Mouse (Mus musculus) frontal cortex, postnatal 10 days (tissue): ENCODE measurements around the gene Uckl1.

Experiments
- DNase-seq, 2 experiments: peaks; one replicate each; pipeline ENCODE4 v3.0.0; 2022; ENCODE audit warnings: low spot score in 2 of 2, mixed read lengths in 1 of 2

The Uckl1 gene

DNA sequence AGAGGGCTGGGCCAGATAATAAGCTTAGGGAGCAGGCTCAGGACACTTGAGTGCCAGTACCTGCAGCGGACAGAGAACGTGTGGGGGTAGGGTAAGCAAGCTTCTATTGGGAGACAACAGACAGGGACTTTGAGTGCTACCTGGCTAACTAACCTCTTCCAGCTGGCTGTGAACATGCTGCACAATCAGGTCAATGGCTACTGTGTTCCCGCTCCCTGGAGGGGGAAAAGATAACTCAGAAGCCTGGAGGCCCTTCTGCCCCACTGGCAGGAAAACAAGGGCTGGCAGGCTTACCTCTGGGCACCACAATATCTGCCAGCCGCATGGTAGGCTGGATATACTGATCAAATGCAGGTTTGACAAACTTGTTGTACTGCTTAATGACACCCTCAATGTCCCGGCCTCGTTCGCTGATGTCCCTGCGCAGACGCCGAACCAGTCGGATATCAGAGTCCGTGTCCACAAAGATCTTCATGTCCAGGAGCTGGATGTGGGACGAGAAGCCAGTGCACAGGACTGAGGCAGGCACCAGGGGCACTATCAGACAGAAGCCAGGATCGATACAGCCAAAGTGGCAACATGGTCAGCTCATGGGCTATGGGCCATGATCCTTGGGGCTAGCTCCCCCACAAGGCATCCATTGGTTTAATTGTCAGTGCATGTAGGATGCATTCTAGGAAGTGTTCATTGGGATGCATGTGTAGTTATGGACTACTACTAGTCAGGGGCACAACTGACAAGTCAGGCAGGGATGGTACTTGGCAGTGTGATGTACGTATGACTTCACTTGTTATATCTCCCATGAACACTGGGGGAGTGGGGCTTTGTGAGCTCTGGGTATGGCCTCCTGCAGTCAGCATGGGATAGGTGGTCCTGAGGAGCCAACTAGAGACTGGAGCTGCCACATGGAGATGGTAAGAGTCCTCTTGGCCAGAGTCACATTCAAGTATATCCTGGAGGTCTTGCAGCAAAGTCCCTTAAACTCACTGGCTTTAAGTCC, 11.5 kb downstream of the Uckl1 start:
- DNase-seq, result no peak

DNA sequence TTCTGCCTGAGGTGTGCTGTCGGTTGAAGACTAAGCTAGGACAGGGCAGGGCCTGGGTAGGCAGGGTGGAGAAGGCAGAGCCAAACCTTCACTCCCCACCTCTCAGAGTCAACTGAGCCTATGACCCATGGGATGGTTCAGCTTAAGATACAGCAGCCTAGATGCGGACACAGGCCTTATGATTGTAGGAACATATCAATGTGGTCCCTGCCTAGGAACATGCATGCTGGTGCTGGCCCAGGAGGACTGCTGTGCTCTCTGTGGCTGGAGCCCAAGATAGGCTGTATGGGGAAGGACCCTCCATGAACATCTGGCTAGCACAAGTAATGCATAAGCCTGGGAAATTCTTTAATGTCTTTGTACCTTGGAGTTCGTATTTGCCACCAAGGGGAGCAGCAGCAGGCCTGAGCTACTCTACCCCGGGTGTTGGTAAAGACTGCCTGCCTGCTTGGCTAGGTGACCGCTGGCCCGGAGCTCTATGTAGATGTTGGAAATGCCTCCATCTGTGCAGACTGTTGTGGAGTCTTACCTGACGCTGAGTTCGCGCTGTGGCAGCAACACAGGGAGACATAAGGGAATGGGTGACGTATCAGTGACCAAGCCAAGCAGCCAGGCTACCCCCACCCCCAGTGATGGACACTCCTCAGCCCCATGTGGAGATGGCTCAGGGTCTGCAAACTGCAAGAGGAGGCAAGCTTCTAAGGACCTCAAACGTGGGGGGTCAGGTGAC, 12.6 kb downstream of the Uckl1 start:
- peak in 1 of 2 experiments; percentile 5 for DNase-seq

DNA sequence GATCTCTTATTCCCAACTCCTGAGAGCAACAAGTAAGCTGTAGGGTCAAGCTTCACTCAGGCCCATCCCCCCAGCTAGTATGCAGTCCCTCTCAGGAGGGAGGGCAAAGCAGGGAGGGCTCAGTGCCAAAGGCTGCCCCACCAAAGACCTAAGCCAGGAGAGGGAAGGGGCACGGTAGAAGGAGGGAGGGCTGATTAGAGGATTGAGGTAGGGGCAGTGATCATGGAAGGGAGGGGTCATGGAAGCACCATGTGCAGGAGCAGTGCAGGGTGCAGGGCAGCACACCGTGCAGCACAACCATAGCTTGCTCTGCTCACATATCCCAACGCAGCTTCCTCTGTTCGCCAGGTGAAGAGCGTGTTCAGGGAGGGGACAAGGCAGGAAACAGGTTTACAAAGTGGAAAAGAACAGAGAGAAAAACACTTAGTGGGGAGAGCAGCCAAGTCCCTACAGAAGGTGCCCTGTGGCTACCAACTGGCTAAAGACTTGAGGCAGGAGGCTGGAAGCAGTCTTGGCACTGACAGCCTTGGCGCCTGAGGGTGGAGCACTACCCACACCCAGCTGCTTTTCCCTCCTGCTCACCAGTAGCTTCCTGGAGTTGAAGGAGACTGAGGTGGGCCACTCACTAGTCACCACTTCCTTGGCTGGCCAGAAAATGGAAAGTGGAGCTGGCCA, 13.6 kb downstream of the Uckl1 start:
- peak in 1 of 2 experiments; percentile 6 for DNase-seq

DNA sequence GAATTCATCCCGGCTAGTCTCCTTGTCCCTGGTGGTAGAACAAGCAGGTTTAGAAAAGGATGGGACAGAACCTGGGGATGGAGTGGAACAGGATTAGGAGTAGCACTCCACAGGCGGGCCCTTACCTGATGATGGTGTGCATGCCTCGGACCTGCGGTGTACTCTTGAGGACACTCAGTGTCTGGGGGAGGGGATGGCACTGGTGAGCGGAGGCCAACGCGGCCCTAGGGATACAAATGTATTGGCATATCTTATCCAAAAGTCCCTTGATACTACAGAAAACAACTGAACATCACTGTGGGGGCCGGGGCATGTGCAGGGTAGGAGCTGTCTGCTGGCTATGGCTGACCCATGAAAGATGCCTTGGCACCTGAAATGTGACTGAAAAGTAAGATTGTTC, 14.3 kb downstream of the Uckl1 start:
- DNase-seq, result no peak

DNA sequence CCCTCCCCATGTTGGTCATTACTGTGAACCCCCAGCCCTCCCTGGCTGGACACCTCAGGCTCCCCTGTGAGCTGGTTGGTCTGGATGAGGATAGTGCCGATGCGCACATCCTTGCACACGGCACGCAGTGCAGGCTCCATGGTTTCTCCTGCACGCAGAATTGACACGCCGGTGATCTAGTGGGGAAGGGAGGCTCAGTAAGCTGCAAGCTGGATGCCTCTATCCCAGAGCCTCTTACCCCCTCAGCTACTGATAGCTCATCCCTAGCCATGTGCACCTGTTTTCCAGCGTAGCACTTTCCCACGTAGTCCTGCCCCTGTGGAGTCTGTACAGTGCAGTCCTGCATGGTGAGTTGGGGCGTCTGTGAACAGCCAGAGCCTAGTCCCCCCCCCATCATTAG, 14.8 kb downstream of the Uckl1 start:
- no peak for DNase-seq

DNA sequence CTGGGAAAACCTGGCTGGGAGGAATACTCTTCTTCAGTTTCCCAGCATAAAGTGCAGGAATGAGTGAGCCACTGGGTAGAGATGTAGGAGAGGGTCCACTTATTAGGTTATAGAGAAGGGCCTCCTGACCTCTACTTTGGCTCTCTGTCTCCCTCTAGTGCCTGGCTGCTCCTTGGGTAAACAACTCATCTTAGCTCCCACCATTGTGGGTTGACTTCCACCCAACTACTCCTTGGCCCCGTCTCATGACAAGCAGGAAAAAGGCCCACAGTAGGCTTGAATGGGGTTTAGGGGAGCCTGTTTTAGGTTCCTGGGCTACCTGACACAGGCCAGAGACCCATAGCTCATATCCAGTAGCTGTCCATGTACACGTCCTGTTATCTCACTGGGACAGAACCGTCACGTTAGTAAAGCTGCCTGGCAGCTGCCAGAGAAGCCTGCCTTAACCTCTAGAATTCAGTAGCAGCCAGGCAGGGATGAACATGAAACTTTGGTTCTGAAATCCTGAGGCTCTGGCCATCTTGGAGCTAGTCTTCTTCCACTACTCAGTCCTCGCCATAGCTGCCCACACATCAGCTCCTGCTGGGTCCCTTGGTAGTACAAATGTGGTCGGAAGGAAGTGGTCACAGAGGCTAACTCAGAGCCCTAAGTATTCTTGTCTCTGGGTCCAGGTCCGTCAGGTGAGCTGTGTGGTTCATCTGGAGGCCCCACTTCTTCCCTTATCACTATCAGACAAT, 16.3 kb downstream of the Uckl1 start:
- DNase-seq, result no peak

DNA sequence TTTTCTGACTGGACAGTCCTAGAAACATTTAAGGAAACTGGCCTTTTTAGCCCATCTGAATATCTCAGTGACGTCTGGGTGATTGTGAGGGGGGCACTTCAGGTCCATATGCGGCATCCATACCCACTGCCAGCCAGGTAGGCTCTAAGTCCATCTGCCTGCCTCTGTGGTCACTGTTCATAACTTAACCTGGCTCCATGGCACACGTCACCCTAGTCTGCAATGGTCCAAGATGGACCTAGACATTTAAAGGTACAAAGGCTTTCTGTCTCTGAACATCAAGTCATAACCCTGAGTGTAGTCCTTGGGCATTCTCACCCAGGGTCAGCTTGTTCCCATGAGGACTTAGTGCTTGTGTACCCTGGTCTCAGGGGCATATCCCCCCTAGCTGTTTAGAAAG, 17.4 kb downstream of the Uckl1 start:
- DNase-seq, result no peak

DNA sequence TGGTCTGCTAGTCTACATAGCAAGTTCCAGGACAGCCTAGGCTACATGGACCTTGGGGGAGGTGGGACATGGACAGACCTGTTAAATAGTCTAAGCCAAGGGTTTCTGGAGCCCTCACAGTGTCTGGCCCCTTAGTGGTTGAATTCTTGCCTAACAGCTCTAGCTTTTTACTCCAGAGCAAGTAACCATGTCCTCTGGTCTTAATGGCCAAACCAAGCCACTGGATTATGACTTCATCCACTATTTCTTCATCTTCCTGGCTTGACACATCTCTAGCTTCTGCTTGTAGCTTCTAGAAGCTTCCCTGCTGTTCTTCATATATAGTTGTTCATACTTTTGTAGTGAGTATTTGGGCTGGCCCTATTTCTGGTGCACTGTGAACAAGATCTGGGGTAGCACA, 30.9 kb downstream of the Uckl1 start:
- no peak for DNase-seq

DNA sequence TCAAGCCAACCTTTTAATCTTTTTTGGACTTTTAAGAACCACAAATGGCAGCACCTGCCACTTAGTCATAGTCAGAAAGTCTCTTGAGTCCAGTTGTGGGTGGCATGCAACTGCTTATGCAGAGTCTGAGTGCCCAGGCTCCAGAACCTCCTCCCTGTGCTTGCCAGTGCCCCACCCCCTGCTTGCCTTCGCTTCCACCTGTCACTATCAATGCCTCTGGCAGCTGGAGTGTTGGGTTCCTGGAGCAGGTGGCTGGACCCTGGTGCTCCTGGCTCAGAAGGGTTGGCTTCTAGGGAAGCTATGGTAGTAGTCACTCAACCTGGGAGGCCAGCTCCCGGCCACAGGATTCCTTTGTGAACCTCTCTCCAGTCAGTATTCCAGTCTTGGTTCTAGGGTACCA, 34.5 kb downstream of the Uckl1 start:
- DNase-seq, result no peak

DNA sequence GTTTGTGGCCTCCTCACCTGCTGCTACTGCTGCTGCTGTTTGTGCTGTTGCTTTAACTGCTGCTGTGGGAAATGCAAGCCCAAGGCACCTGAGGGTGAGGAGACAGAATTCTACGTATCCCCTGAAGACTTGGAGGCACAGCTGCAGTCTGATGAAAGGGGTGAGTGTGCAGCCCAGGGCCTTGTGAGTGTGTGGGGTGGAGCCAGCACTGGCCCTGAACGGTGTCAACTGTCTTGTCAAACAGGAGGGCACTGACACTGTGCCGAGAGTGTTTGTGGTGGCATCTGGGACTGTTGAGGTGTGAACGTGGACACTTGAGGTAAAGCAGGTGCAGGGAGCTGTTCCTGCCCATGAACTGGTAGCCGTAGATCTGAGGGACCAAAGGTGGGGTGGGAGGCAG, 36.0 kb downstream of the Uckl1 start:
- no peak for DNase-seq

DNA sequence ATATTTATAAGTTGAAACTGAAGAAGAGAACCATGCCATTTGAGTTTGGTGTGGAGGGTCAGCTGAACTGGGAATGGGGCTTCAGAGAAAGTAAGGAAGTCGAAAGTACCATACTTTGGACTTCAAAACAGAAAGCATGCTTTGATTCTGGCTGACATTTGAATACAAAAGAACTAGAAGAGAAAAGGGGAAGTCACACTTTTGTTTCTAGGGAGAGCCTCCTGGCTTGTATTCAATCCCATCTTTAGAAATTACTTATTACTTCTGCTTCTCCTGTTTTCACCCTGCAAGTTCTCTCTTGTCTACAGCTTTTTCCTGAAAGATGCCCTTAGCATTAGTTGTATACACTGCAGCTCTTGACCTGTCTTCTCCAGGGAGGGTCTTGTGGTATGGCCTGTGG, 36.5 kb downstream of the Uckl1 start:
- no peak for DNase-seq

DNA sequence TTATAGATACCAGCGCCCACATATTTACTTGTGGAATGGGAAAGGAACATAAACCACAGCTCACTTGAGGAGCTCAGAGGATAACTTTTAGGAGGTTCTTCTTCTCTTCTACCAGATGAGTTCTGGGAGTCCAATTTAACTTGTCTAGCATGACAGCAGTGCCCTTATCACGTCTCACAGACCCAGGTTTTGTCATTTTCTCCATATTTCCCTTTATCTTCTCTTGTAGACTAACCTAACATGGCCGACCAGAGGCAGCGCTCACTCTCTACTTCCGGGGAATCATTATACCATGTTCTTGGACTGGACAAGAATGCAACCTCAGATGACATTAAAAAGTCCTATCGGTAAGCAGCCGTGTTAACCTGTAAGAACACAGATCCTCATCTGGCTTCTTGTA, 38.5 kb downstream of the Uckl1 start:
- DNase-seq, result no peak

DNA sequence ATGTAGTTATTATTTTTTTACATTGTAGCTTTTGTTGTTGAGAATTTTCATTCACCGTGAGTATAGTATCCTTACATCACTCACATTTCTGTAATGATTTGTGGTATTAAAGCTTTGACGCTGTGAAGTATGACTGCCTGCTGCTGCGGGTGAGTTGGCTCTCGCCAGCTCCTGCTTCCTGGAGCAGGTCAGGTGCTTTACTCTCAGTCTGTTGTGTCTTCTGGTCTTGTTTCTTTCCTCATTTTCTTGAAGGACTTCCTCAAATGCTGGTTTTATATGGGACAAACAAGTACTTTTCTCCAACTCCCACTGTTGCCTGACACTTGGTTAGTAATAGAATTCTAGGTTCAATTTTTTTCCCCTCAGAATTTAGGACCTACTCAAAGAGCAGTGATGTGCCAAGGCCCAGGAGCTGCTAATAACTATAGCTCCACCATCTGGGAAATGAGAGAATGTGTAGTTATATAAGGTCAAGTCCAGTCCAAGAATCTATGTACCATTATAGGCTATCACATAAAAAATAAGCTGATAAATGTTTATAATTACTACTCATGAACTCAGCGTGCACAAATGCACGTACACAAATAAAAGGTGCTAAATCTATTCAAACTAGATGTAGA, 42.8 kb downstream of the Uckl1 start:
- DNase-seq, result no peak

DNA sequence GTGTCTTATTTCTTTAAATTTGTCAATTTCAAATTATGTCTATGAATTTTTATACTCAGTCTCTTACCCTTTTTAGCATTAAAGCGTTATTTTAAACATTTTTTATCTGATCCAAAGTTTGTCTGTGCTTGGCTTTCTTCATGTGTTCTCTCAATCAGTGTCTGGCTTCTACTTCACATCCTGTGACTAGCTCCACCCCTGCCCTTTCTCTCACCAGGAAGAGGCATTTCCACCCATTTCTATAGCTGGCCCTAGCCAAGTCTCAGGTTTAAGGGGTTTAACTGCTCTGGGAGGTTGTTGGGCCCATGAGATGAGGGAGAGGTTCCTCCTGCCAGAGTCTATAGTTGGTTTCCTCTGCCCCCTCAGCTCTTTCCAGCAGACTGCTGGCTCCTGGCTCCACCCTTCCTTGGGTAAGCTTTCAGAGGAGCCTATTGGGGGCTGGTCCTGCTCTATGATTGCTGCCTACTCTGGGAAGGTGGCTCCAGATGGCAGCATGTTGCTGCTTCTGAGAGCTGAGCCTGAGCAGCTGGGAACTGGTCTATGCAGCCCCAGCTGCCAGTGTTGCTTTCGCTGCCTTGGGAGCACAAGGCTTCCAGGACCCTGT, 47.1 kb downstream of the Uckl1 start:
- DNase-seq, result peak; percentile 41 to 57

DNA sequence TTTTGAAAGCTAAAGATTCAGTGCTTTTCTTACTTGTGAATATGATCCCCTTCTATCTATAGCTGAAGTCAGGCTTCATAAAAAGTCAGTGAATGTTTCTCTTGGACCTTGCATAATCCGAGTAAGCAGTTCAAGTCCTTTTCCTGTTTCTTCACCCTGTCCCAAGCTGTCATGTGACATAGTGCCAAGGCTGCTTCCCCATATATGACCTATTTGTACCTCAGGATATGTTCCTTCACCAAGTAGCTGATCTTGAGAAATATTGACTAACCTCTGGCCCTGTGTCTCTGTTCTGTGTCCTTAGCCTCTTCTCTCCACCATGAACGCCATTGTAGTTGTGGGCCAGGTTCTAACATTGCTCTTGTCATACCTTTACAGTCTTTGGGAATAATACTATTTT, 48.3 kb downstream of the Uckl1 start:
- no peak for DNase-seq

DNA sequence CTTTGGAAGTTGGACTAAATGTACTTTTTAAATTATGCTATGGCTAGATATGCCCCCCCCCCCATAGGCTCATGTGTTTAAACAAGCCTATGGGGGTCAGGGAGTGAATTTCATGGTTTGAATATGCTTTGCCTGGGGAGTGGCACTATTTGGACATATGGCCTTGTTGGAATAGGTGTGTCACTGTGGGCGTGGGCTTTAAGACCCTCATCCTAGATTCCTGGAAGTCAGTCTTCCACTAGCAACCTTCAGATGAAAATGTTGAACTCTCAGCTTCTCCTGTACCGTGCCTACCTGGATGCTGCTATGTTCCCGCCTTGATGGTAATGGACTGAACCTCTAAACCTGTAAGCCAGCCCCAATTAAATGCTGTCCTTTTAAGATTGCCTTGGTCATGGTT, 52.1 kb downstream of the Uckl1 start:
- DNase-seq, result no peak

DNA sequence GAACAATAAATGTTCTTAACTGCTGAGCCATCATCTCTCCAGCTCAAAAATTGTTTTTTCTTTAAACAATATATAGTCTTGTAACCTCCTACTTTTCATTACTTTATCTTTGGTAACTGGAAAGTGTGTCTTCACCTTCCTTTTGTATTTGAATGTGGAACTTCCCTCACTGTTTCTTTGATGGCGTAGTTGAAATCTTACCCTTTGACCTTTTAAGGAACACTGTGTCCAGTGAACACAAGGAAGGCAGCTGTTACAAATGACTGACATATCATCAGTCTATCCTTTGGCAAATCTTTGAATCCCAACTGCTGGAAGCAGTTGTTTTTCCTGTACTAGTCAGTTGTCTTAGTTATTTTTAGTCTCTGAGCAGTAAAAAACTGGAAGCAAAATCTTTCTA, 55.6 kb downstream of the Uckl1 start:
- no peak for DNase-seq

DNA sequence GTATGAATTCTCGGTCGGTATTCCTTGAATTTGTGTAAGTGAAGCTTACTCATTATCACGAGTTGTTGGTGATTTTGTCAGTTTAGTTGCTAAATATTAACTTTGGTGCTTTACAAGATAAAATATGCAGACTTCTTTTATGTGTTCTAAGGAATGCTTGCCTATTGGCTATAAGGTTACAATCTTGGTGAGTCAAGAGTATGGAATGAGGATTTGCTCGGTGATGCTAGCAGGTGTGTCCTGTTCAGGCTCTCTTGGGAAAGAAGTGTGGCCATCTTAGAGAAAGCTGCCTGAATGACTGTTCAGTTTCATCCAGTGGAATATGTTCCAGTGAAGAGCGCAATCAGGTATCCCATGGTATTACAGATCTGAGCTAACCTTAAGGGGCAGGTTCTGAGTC, 59.2 kb downstream of the Uckl1 start:
- no peak for DNase-seq

DNA sequence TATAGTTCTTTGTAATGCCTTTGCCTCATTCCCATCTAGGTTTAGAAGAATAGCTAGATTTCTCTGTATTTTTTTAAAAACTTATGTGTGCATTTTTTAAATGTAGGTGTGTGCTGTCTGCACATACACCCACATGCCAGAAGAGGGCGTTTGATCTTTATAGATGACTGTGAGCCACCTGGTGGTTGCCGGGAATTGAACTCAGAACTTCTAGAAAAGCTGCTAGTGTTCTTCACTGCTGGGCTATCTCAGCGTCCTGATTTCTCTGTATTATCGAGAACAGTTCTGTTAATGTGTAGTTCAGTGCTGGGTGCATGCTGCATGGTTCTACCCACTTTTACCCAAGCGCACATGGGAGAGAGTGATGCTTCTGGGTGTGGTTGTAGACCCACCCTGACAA, 61.9 kb downstream of the Uckl1 start:
- no peak for DNase-seq

DNA sequence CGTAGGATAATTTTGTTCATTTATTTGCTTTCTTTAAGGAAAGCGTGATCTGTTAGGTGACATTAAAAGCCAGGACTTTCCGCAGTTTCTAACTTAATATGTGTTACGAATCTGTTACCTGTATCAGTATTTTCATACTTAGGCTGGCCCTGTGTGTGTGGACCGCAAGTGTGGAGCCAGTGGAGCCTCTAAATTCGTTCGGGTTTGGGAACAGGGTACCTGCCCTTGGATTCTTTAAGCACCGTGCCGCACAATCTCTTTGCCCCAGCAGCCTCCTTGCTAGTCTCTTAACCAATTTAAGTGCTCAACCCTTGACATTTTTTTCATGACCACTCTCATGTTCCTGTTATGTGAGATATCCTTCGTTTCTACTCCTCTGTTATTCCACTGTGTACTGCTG, 63.2 kb downstream of the Uckl1 start:
- no peak for DNase-seq

DNA sequence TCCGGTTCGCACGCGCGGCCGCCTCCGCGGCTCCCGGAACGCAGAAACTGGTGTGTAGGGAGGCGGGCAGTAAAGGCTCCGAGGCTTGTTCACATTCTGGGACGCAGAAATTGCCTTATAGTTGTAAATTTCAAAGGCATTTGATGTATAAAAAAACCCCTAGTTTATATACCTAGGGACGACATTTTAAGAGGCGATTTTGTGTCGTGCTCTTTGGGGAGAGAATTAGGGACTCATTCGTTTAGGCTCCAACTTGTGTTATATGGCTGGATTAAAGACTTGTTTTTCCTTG, 63.8 kb downstream of the Uckl1 start:
- DNase-seq, result no peak
